Mouse (Mus musculus): Measurements from ENCODE around the gene Abhd11. TPM values are rescaled to one million over a fixed set of nuclear protein-coding genes. Genes with fewer than 3 reads are reported as not detected.
"Not testable (repeated sequence)": the region's sequence is repeated elsewhere in the genome, so short reads cannot be mapped to it uniquely, and the experiment has no call there.

Abhd11 gene
- polyA plus RNA-seq, 1 experiment from 2014 or later: 71.6 TPM

GRCm38 (mm10) chr5:135034593-135034992 lies 25.6 kb downstream of the Abhd11 start:
- Histone ChIP-seq H3K4me3 (replicated peaks) (no peak overlapping the region), H3K9me3 (replicated peaks) (no peaks in the 10 kb centered on the region), H3K27me3 (no peaks in the 10 kb centered on the region), H3K9ac (no peak overlapping the region), H3K4me2 (no peak overlapping the region), H3K27ac (no peak overlapping the region), H3K4me1 (peaks cover under 1% of the 10 kb centered on the region), H3K36me3 (peaks cover 29% of the 10 kb centered on the region)
- ATAC-seq (replicated peaks; ENCODE audit: low FRiP score): no peak
- WGBS: 97% methylated on average over 2 of the region's 2 CpGs

GRCm38 (mm10) chr5:135035608-135036359 lies 26.8 kb downstream of the Abhd11 start:
- no peaks in the 10 kb centered on the region for H3K27me3 ChIP-seq

GRCm38 (mm10) chr5:135037946-135038345 lies 29.0 kb downstream of the Abhd11 start:
- 84% methylated on average over 3 of the region's 3 CpGs for WGBS
- H3K36me3 ChIP-seq: peaks cover 43% of the 10 kb centered on the region
- peaks cover 4% of the 10 kb centered on the region; the same call in 1 of the 2 replicates for H3K4me1 ChIP-seq
- H3K9me3 ChIP-seq (replicated peaks): no peaks in the 10 kb centered on the region
- H3K4me3 ChIP-seq (replicated peaks): no peak overlapping the region
- H3K4me2 ChIP-seq: no peak overlapping the region
- no peak overlapping the region for H3K9ac ChIP-seq
- no peak for ATAC-seq (replicated peaks; ENCODE audit: low FRiP score)
- H3K27me3 ChIP-seq: no peaks in the 10 kb centered on the region
- H3K27ac ChIP-seq: no peak overlapping the region

More at GRCm38 (mm10) chr5:135035608-135036359, 26.8 kb downstream of the Abhd11 start:
- no peaks in the 10 kb centered on the region for H3K9me3 ChIP-seq (replicated peaks)
- no peak overlapping the region for H3K27ac ChIP-seq
- no peak for ATAC-seq (replicated peaks; ENCODE audit: low FRiP score)
- H3K4me2 ChIP-seq: no peak overlapping the region
- H3K9ac ChIP-seq: no peak overlapping the region
- 69% methylated on average over 18 of the region's 18 CpGs for WGBS
- H3K36me3 ChIP-seq: peaks cover 34% of the 10 kb centered on the region
- no peak overlapping the region for H3K4me3 ChIP-seq (replicated peaks)
- H3K4me1 ChIP-seq: no peaks in the 10 kb centered on the region

GRCm38 (mm10) chr5:135039541-135039940 lies 30.6 kb downstream of the Abhd11 start:
- ATAC-seq (replicated peaks; ENCODE audit: low FRiP score): no peak
- Histone ChIP-seq H3K4me2 (no peak overlapping the region), H3K4me3 (replicated peaks) (no peak overlapping the region), H3K27ac (0 out of 2 replicates have a peak overlapping the region, but pooled peaks have one; percentile 6), H3K27me3 (no peaks in the 10 kb centered on the region), H3K9me3 (replicated peaks) (no peaks in the 10 kb centered on the region), H3K9ac (no peak overlapping the region), H3K36me3 (peaks cover 47% of the 10 kb centered on the region), H3K4me1 (peaks cover 4% of the 10 kb centered on the region; the same call in 1 of the 2 replicates)
- WGBS: 85% methylated on average over 9 of the region's 9 CpGs

- H3K4me3 ChIP-seq (replicated peaks): no peak overlapping the region
- peaks cover 52% of the 10 kb centered on the region for H3K36me3 ChIP-seq
- 0 out of 2 replicates have a peak overlapping the region, but pooled peaks have one; percentile 6 for H3K27ac ChIP-seq
- no peak overlapping the region for H3K9ac ChIP-seq
- H3K27me3 ChIP-seq: no peaks in the 10 kb centered on the region
- H3K4me2 ChIP-seq: no peak overlapping the region
- 56% methylated on average over 6 of the region's 6 CpGs for WGBS
- no peaks in the 10 kb centered on the region for H3K9me3 ChIP-seq (replicated peaks)
- no peak for ATAC-seq (replicated peaks; ENCODE audit: low FRiP score)
- H3K4me1 ChIP-seq: peaks cover 4% of the 10 kb centered on the region; the same call in 1 of the 2 replicates
These were observed 31.1 kb downstream of the Abhd11 start for GRCm38 (mm10) chr5:135040059-135040458.

- H3K9me3 ChIP-seq (replicated peaks): no peaks in the 10 kb centered on the region
- no peak overlapping the region for H3K4me3 ChIP-seq (replicated peaks)
- peaks cover 4% of the 10 kb centered on the region; the same call in 1 of the 2 replicates for H3K4me1 ChIP-seq
- 61% methylated on average over 11 of the region's 11 CpGs for WGBS
- H3K27ac ChIP-seq: no peak overlapping the region
- H3K36me3 ChIP-seq: peaks cover 59% of the 10 kb centered on the region
- H3K27me3 ChIP-seq: no peaks in the 10 kb centered on the region
- no peak for ATAC-seq (replicated peaks; ENCODE audit: low FRiP score)
- no peak overlapping the region for H3K4me2 ChIP-seq
- H3K9ac ChIP-seq: no peak overlapping the region
These were observed 31.8 kb downstream of the Abhd11 start for GRCm38 (mm10) chr5:135040777-135041176.

GRCm38 (mm10) chr5:135042105-135042788 lies 33.3 kb downstream of the Abhd11 start:
- ATAC-seq (replicated peaks; ENCODE audit: low FRiP score): 0 out of 2 replicates have a peak, but pooled peaks have one; percentile 18
- Histone ChIP-seq H3K4me2 (peak overlapping the region; percentile 36), H3K9me3 (replicated peaks) (no peaks in the 10 kb centered on the region), H3K27ac (no peak overlapping the region), H3K4me3 (replicated peaks) (no peak overlapping the region), H3K4me1 (peaks cover 4% of the 10 kb centered on the region; the same call in 1 of the 2 replicates), H3K27me3 (no peaks in the 10 kb centered on the region), H3K36me3 (peaks cover 64% of the 10 kb centered on the region), H3K9ac (no peak overlapping the region)
- 37% methylated on average over 21 of the region's 21 CpGs for WGBS

DNA sequence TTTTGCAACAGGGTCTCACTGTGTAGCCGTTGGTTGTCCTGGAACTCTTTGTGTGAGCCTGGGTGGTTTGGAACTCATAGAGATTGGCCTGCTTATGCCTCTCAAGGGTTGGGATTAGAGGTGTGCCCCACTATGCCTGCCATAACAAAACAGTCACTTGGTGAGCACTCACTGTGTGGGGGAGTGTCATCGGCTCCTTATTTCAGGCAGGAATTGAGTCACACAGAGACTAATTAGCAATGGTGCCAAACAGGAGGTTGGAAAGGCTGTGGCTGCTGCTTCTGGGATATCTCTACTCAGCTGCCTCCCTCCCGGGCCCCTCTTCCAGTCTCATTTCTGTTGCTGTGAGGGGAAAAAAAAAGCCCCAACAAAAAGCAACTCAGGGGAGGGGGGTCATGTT lies 35.6 kb downstream of the Abhd11 start:
- Histone ChIP-seq H3K27me3 (no peaks in the 10 kb centered on the region), H3K36me3 (peaks cover 63% of the 10 kb centered on the region), H3K27ac (no peak overlapping the region), H3K9me3 (replicated peaks) (no peaks in the 10 kb centered on the region), H3K9ac (no peak overlapping the region), H3K4me3 (replicated peaks) (no peak overlapping the region), H3K4me1 (peaks cover 4% of the 10 kb centered on the region; the same call in 1 of the 2 replicates), H3K4me2 (no peak overlapping the region)
- WGBS: 86% methylated on average over 3 of the region's 3 CpGs
- ATAC-seq (replicated peaks; ENCODE audit: low FRiP score): no peak

DNA sequence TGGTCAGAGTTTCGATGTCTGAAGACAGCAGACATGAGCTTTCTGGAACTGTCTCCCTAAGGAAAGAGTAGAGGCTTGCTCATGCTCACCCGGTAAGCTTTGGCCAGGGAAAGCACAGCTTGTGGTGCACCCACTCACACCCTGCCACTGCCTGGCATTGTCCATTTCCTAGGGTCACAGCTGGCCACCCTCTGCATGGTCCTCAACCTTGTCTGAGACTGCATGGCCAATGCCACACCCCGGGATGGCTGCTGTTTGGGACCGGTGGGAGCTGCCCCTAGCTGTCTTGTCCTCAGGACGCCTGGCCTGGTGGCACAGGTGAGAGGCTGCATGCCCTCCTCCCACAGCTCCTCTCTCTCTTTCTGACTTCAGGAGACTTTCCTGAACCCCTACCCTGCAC lies 39.6 kb downstream of the Abhd11 start:
- Histone ChIP-seq H3K36me3 (peaks cover 83% of the 10 kb centered on the region), H3K27me3 (no peaks in the 10 kb centered on the region), H3K27ac (no peak overlapping the region), H3K9me3 (replicated peaks) (no peaks in the 10 kb centered on the region), H3K4me3 (replicated peaks) (no peak overlapping the region), H3K4me2 (no peak overlapping the region), H3K9ac (no peak overlapping the region), H3K4me1 (no peaks in the 10 kb centered on the region)
- whole genome bisulfite sequencing: 91% methylated on average over 5 of the region's 5 CpGs
- ATAC-seq (replicated peaks; ENCODE audit: low FRiP score): 0 out of 2 replicates have a peak, but pooled peaks have one; percentile 43

GRCm38 (mm10) chr5:135049268-135049667 lies 40.3 kb downstream of the Abhd11 start:
- WGBS: 90% methylated on average over 6 of the region's 6 CpGs
- not testable (repeated sequence) for ATAC-seq (replicated peaks; ENCODE audit: low FRiP score)

DNA sequence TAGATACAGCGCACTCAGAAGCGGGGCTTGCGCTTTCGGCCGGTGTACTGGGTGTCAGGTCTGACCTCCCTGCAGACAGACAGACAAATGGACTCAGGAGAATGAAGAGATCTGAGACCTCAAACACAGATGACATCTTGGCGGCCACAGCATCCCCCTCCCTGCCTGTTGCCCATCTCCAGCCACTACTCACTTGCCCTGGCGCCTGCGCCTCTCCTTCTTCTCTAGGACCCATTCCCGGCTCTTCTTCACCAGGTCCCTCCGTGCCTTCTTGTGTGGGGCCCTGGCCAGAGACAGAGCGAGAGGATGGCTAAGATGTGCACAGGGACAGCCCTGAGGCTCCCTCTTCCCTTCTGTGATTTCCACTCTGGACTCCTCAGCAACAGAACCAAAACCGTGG lies 44.4 kb downstream of the Abhd11 start:
- Histone ChIP-seq H3K36me3 (peaks cover 90% of the 10 kb centered on the region), H3K4me2 (no peak overlapping the region), H3K9me3 (replicated peaks) (no peaks in the 10 kb centered on the region), H3K27ac (no peak overlapping the region), H3K9ac (no peak overlapping the region), H3K27me3 (no peaks in the 10 kb centered on the region), H3K4me1 (no peaks in the 10 kb centered on the region), H3K4me3 (replicated peaks) (no peak overlapping the region)
- WGBS: 95% methylated on average over 12 of the region's 12 CpGs
- no peak for ATAC-seq (replicated peaks; ENCODE audit: low FRiP score)

More at GRCm38 (mm10) chr5:135049268-135049667, 40.3 kb downstream of the Abhd11 start:
- H3K9me3 ChIP-seq (replicated peaks); H3K4me1 ChIP-seq; H3K4me2 ChIP-seq; H3K27me3 ChIP-seq; H3K27ac ChIP-seq; H3K9ac ChIP-seq; H3K4me3 ChIP-seq (replicated peaks): not testable (repeated sequence)
- H3K36me3 ChIP-seq: peaks cover 86% of the 10 kb centered on the region
